Mouse (Mus musculus) myocyte (in vitro differentiated cells): ENCODE data around the gene Hat1. TPM values are rescaled to one million over a fixed set of nuclear protein-coding genes. Genes with fewer than 3 reads are reported as not detected.

ENCODE experiments used
- H3K27me3 ChIP-seq: one replicate; pipeline ENCODE4 v1.6.1; 2011; ENCODE audit not compliant: control insufficient read depth, insufficient read depth, insufficient read length
- H3K36me3 ChIP-seq: one replicate; pipeline ENCODE4 v1.6.1; 2011; ENCODE audit not compliant: control insufficient read depth, insufficient read depth
- H3K4me2 ChIP-seq: one replicate; pipeline ENCODE4 v1.6.1; 2011; ENCODE audit warnings: low read depth, control low read depth
- H3K4me3 ChIP-seq: one replicate; pipeline ENCODE4 v1.5.1; 2011; ENCODE audit warnings: mild to moderate bottlenecking, control low read depth, moderate library complexity
- H3K79me2 ChIP-seq: one replicate; pipeline ENCODE4 v1.6.1; 2011; ENCODE audit not compliant: control insufficient read depth, insufficient read depth
- H3ac ChIP-seq: one replicate; pipeline ENCODE4 v1.6.1; 2011; ENCODE audit not compliant: control insufficient read depth, insufficient read length
- CEBPB ChIP-seq: IDR thresholded peaks from 2 replicates; pipeline ENCODE4 v1.6.1; 2011; ENCODE audit warnings: mild to moderate bottlenecking, moderate library complexity; ENCODE audit not compliant: poor library complexity, insufficient read depth, severe bottlenecking
- E2F4 ChIP-seq: IDR thresholded peaks from one replicate; pipeline ENCODE4 v1.6.1; 2011; ENCODE audit warnings: mild to moderate bottlenecking, control low read depth, moderate library complexity; ENCODE audit not compliant: insufficient read depth
- MAX ChIP-seq: IDR thresholded peaks from one replicate; pipeline ENCODE4 v1.6.1; 2011; ENCODE audit warnings: low read depth, mild to moderate bottlenecking, control low read depth
- MYOD1 ChIP-seq, 3 experiments: IDR thresholded peaks; one replicate each; pipeline ENCODE4 v1.6.1; 2011; ENCODE audit warnings: control low read depth in 2 of 3, low read depth in 2 of 3, mild to moderate bottlenecking in 2 of 3, moderate library complexity in 1 of 3; ENCODE audit not compliant: insufficient read length in 2 of 3, control insufficient read depth in 1 of 3
- MYOG ChIP-seq, 3 experiments: IDR thresholded peaks; one replicate each; pipeline ENCODE4 v1.6.1; 2011; ENCODE audit warnings: control low read depth in 2 of 3, low read depth in 2 of 3, mild to moderate bottlenecking in 2 of 3; ENCODE audit not compliant: insufficient read length in 2 of 3, control insufficient read depth in 1 of 3, insufficient read depth in 1 of 3
- POLR2A ChIP-seq: IDR thresholded peaks from one replicate; pipeline ENCODE4 v1.6.1; 2011; ENCODE audit warnings: low read depth, mild to moderate bottlenecking, control low read depth, moderate library complexity; ENCODE audit not compliant: insufficient read length
- POLR2AphosphoS2 ChIP-seq: IDR thresholded peaks from one replicate; pipeline ENCODE4 v1.6.1; 2011; ENCODE audit warnings: low read depth, control low read depth; ENCODE audit not compliant: insufficient read length
- REST ChIP-seq: IDR thresholded peaks from one replicate; pipeline ENCODE4 v1.6.1; 2011; ENCODE audit warnings: mild to moderate bottlenecking, control low read depth, moderate library complexity; ENCODE audit not compliant: insufficient read depth, insufficient read length
- SRF ChIP-seq: IDR thresholded peaks from one replicate; pipeline ENCODE4 v1.6.1; 2011; ENCODE audit warnings: low read depth; ENCODE audit not compliant: control insufficient read depth, insufficient read length
- TCF12 ChIP-seq: IDR thresholded peaks from one replicate; pipeline ENCODE4 v1.6.1; 2011; ENCODE audit warnings: mild to moderate bottlenecking, control low read depth; ENCODE audit not compliant: poor library complexity, insufficient read depth, severe bottlenecking
- TCF3 ChIP-seq: IDR thresholded peaks from one replicate; pipeline ENCODE4 v1.6.1; 2011; ENCODE audit warnings: low read depth, control low read depth; ENCODE audit not compliant: insufficient read length
- USF1 ChIP-seq: IDR thresholded peaks from one replicate; pipeline ENCODE4 v1.6.1; 2011; ENCODE audit warnings: low read depth, mild to moderate bottlenecking, control low read depth, moderate library complexity
- polyA plus RNA-seq: library from polyadenylated mRNA; unstranded; fragments of >200 nt; fragmentation: generic; extraction: Trizol; gene quantifications from one replicate; pipeline ENCODE4 v1.2.1, GENCODE M21; 2012; ENCODE audit warnings: missing spikeins

Hat1 gene
- polyA plus RNA-seq, 1 experiment: 16.0 TPM

DNA sequence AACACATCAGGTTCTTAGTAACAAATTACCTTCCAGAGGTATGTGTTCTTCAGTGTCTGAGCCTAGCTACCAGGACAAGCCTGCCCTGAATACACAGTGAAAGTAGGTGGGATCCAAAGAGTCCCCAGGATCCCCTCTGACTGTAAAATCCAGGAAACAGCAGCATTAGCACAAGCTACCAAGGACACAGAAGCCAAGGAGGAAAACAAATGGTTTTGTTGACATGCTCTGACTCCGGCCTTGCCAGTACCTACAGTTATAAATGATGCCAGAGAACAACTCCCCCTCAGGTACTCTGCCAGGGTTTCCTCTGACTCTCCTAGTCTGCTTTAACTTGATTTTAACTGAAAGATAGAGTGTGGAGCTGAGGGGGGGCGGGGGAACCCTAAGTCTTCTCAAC lies 39.2 kb upstream of the Hat1 start:
- no peak overlapping the region for H3ac ChIP-seq
- H3K4me3 ChIP-seq: no peak overlapping the region
- no peaks in the 10 kb centered on the region for H3K27me3 ChIP-seq
- H3K79me2 ChIP-seq: no peaks in the 10 kb centered on the region
- no peaks in the 10 kb centered on the region for H3K36me3 ChIP-seq
- TF ChIP-seq CEBPB (no peak), MYOG (IDR thresholded peaks at IDR 0.05; ENCODE audit: control insufficient read depth in 1 of 3, insufficient read depth in 1 of 3, insufficient read length in 2 of 3, low read depth in 2 of 3) (no peak), REST (no peak), USF1 (no peak), POLR2A (no peak), TCF3 (no peak)
- H3K4me2 ChIP-seq: no peak overlapping the region

DNA sequence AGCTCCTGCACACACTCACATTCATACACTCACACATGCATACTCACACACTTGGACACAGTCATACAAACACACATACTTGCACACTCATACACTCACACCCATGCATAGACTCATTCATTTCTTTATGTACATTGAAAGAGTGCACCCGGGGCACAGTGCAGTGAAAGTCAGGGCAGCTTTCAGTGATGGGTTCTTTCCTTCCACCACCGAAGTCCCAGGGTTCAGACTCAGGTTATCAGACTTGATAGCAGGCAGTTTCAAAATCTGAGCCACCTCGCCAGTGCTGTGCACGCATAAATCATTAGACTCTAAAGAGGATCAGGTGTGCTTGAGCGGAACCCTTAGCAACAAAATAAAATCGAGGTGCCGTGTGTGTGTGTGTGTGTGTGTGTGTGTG lies 38.6 kb upstream of the Hat1 start:
- Histone ChIP-seq H3K36me3 (no peaks in the 10 kb centered on the region), H3K4me3 (no peak overlapping the region), H3ac (no peak overlapping the region), H3K27me3 (no peaks in the 10 kb centered on the region), H3K79me2 (no peaks in the 10 kb centered on the region), H3K4me2 (no peak overlapping the region)
- no peak for TF ChIP-seq CEBPB
- TF ChIP-seq POLR2AphosphoS2: no peak
- TF ChIP-seq E2F4: no peak
- no peak for TF ChIP-seq MYOG (IDR thresholded peaks at IDR 0.05; ENCODE audit: control insufficient read depth in 1 of 3, insufficient read depth in 1 of 3, insufficient read length in 2 of 3, low read depth in 2 of 3)
- TF ChIP-seq SRF: no peak
- no peak for TF ChIP-seq REST
- TF ChIP-seq TCF3: no peak
- no peak for TF ChIP-seq POLR2A
- no peak for TF ChIP-seq TCF12
- no peak for TF ChIP-seq MYOD1 (IDR thresholded peaks at IDR 0.05; ENCODE audit: control insufficient read depth in 1 of 3, insufficient read length in 2 of 3, low read depth in 2 of 3)
- TF ChIP-seq MAX: no peak
- no peak for TF ChIP-seq USF1

DNA sequence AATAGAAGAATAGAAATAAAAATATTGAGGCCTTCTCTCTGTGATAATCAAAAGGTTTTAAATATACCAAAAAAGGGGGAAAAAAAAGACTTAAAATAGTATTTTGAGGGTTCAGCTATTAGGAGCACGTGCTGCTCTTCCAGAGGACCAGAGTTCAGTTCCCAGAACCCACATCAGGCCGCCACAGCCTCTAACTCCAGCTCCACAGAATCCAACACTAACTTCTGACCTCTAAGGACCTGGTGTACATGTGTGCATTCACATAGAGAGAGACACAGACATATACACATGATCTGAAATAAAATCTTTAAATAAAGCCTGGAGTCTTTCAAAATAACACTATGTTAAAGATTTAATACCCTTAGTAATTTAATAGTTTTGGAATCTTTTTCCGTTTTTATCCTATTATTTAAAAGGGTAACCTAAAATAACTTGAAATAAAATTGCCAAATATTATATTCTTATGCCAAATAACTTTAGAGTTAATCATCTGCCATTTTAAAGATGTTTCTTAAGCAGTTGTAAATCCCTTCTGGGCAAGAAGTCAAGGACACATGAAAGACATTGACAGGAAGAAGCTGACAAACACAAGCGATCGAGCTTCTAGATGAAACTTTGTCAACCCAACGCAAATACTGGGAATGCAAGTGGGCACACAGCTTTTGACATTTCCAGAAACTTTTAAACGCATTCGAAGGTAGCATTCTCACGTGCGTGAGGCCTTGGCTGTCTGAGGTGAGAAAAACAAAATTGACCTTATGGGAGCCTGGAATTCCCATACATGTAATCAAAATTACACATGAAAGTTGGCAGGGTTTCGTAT lies 37.6 kb upstream of the Hat1 start:
- Histone ChIP-seq H3K4me3 (no peak overlapping the region), H3K27me3 (no peaks in the 10 kb centered on the region), H3K4me2 (no peak overlapping the region), H3ac (no peak overlapping the region), H3K36me3 (no peaks in the 10 kb centered on the region), H3K79me2 (no peaks in the 10 kb centered on the region)
- TF ChIP-seq USF1 (no peak), POLR2AphosphoS2 (no peak), CEBPB (no peak), E2F4 (no peak), MYOG (IDR thresholded peaks at IDR 0.05; ENCODE audit: control insufficient read depth in 1 of 3, insufficient read depth in 1 of 3, insufficient read length in 2 of 3, low read depth in 2 of 3) (no peak), REST (no peak), TCF3 (no peak), POLR2A (no peak), MAX (no peak), SRF (no peak), TCF12 (no peak), MYOD1 (IDR thresholded peaks at IDR 0.05; ENCODE audit: control insufficient read depth in 1 of 3, insufficient read length in 2 of 3, low read depth in 2 of 3) (no peak)

- Histone ChIP-seq H3K27me3 (no peaks in the 10 kb centered on the region), H3K79me2 (no peaks in the 10 kb centered on the region), H3ac (no peak overlapping the region), H3K4me2 (no peak overlapping the region), H3K36me3 (no peaks in the 10 kb centered on the region), H3K4me3 (no peak overlapping the region)
- TF ChIP-seq USF1: no peak
- no peak for TF ChIP-seq MYOG (IDR thresholded peaks at IDR 0.05; ENCODE audit: control insufficient read depth in 1 of 3, insufficient read depth in 1 of 3, insufficient read length in 2 of 3, low read depth in 2 of 3)
- TF ChIP-seq POLR2AphosphoS2: no peak
- no peak for TF ChIP-seq MYOD1 (IDR thresholded peaks at IDR 0.05; ENCODE audit: control insufficient read depth in 1 of 3, insufficient read length in 2 of 3, low read depth in 2 of 3)
- no peak for TF ChIP-seq E2F4
- no peak for TF ChIP-seq REST
- TF ChIP-seq MAX: no peak
- TF ChIP-seq SRF: no peak
- TF ChIP-seq CEBPB: no peak
- no peak for TF ChIP-seq TCF12
Observed at GRCm38 (mm10) chr2:71351727-71351987, 37.1 kb upstream of the Hat1 start.
